Mouse (Mus musculus) kidney, adult 18-20 months (tissue): ENCODE results near the gene Tacc3.
A peak's percentile ranks its signal among the peaks of the same experiment; 100 is the strongest.

Experiments
- DNase-seq: peaks from one replicate; pipeline ENCODE4 v3.0.0; 2021

Tacc3 gene

DNA sequence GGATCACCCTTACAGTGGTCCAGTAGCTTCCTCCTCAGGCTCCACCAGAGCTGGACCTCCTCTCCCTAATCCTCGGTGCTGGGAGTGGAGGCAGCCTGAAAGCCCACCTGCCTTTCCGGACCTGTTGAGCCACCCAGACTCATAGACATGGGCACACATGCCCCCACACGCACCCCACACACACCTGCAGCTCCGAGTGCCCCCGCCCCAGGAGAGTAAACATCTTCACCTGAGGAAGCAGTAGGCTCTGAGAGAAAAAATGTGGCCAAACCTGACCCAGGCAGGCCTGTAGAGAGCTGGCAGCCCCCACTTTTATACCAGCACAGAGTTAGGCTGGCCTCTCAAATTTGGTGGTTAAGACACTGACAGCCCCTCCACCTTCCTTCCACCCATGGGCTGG, 38.5 kb downstream of the Tacc3 start:
- DNase-seq = no peak

- DNase-seq = no peak
Observed at GRCm38 (mm10) chr5:33697534-33697933, 39.6 kb downstream of the Tacc3 start.

- DNase-seq = no peak
Observed at GRCm38 (mm10) chr5:33697947-33698512, 40.1 kb downstream of the Tacc3 start.

DNA sequence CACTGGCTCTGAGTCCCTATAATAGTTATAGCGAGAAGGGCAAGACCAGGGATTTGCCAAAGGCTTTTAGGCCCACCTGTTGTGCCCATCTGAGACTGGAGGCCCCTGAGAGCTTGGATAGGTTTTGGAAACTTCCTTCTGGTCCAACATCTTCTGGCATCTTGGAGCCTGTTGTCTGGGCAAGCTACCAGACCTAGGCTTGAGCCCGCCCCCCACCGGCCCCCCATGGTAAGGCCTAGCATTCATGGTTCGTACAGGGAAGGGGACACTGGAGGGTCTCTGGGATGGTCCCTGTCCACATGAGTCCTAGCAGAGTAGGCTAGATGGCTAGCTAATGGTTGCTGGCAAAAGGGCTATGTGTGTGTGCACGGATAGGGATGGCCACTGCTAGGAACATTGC, 40.7 kb downstream of the Tacc3 start:
- DNase-seq = no peak

DNA sequence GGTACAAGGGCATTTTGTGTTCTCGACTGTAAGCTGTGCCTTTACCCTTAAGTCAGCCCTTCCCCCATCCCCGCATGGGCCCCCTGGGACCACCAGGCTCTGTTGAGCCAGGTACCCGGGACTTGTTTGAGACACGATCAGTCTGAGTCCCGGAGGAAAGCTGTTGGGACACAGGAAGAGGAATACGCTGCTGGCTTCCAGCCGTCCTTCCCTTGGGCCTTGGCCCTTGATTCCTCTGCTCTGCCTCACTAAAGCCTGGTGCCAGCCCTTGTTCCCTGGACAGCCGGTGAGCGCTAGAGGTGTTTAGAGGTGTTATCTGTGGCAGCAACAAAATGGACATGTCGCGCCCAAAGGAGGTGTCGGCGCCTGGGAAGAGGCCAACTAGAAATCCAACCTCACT, 42.1 kb downstream of the Tacc3 start:
- no peak for DNase-seq

GRCm38 (mm10) chr5:33701832-33702231, 43.9 kb downstream of the Tacc3 start:
- no peak for DNase-seq

- DNase-seq = no peak
Observed at GRCm38 (mm10) chr5:33703999-33704398, 46.1 kb downstream of the Tacc3 start.

DNA sequence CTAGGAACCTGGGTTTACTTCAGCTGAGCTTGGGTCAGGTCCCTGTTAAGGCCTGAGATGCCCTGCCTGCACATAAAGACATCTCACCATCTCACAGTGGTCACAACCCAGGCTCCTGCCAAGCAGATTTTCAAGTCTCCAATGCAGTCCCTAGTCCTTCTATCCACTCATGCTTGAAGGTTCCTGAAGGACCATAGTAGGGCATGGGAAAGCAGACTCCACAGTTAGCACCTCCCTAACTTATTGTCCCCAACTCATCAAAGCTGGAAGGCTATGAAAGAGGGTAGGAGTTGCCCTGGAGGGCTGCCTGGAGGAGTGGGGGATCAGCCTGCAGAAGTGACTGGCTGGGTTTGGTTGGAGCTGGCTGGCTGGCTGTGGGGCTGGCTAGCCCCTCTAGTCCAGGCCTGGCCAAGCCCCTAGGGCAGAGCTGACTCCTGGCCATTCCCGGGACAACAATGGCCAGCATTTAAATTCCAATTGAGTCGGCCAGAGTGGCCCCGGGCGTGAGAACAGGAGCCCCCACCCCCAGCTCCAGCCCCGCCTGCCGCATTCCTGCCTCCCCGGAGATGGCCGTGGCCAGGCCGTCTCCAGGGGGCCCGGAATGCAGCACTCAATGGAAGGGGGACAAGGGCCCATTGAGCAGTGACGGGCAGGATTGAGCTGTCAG, 47.1 kb downstream of the Tacc3 start:
- no peak for DNase-seq

- DNase-seq = no peak
Observed at GRCm38 (mm10) chr5:33705612-33706349, 47.9 kb downstream of the Tacc3 start.

DNA sequence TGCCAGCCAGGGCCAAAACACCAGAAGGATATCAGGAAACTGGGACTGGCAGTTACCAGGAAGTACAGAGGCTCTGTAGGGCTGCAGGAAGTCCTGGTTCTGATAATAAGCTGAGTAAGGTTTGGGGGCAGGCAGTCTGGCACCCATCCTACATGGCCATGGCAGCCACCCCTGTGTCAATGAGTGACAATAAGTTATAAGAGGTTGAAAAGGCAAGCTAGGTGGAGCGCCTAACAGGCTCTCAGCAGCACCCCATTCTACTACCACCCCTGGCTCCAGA, 48.4 kb downstream of the Tacc3 start:
- no peak for DNase-seq

GRCm38 (mm10) chr5:33707163-33707562, 49.2 kb downstream of the Tacc3 start:
- no peak for DNase-seq

DNA sequence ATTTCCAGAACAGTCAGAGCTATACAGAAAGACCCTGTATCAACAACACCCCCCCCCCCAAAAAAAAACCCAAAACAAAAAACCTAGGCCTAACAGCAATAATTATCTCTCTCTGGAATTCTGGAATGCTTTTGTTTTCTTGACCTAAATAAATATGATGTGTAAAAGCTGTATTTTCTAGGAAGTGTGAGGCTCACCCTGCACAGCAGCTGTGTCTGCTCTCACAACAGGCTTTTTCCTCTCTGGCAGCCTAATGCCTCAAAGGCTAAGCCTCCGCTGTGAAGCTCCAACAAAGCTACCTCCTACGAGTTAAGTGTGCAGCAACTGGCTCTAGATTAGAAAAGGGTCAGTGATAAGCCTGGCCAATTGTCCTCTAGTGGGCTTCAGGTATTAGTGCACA, 51.1 kb downstream of the Tacc3 start:
- DNase-seq = no peak

- DNase-seq = no peak
Observed at GRCm38 (mm10) chr5:33712550-33712949, 54.6 kb downstream of the Tacc3 start.

- no peak for DNase-seq
Observed at GRCm38 (mm10) chr5:33715182-33715581, 57.3 kb downstream of the Tacc3 start.

GRCm38 (mm10) chr5:33716467-33716866, 58.5 kb downstream of the Tacc3 start:
- no peak for DNase-seq

DNA sequence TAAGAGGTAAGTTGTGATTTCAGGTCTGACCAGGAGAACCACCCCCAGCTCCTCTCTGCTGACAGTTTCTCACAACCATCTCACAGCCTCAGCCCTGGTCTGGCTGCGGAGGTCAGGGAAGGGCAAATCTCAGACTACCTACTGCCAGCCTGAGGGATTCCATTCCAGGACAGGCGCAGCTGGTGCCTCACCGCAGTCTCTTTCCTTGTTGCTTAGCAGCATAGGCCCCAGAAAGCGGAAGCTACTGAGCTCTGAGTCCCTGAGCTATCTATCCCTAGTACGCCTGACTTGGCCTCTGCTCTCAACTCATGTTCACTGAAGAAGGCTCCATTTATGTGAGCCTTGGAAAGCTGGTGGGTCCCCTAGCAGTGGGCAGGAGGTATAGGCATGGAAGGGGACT, 60.5 kb downstream of the Tacc3 start:
- no peak for DNase-seq

DNA sequence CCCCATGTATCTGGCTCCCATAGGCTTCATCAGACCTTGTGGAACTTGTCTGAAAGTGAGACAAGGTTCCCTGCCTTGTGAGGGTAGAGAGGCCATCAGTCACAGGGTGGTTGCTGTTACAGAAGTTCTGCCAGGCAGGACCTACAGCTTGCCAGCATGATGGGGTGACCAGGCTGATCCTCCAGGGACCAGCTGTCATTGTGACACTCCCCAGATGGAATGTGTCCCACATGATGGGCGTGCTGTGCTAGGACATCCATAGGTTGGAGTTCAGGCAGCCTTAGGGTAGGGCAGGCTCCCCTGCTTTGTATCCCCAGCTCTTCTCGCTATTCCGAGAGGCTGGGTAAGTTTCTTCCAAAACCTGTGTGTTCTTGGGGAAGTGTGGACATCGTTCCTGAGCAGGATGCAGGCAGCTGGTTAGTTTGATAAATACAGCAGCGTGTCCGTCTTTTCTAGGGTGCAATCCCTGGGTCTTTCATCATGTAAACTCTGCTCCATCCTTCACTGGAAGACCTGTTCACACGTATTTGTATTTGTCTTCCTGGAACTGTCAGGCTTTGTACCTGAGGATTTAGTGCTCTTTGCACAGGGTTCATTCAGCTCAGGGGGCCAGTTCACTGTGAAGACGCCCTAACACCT, 63.0 kb downstream of the Tacc3 start:
- DNase-seq = no peak

GRCm38 (mm10) chr5:33721541-33722265, 63.8 kb downstream of the Tacc3 start, which contains the start of gene Fgfr3:
Fgfr3 (plus strand) TSS chr5:33721674.
- DNase-seq = peak; percentile 86

DNA sequence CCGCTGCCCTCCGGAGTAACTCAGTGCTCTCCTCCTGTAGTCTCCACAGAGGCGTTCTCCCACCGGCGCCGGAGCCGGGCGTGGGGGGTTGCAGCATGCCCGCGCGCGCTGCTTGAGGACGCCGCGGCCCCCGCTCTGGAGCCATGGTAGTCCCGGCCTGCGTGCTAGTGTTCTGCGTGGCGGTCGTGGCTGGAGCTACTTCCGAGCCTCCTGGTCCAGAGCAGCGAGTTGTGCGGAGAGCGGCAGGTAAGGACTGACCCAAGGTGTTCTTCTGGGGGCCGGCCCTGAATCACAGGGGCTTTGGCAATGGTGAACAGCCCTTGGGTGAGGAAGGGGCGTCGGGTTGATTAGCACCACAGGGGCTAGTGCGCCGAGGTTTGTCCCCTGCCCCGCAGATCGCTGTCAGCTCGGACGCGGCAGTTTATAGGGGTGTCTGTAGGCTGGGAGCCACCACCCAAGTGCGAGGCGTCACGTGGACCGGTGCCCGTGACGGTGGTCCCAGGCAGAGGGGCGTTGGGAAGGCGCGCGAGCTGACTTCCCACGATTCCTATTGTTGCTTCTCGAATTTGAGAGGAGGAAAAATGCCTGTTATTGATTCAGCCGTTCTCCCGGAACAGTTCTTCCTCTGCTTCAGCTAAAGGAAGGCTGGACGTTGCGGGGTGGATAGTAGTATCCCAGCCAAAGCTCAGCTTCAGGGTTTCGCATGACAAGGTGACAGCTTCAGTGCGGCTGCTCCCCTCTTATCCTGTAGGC, 64.5 kb downstream of the Tacc3 start:
- DNase-seq = no peak

GRCm38 (mm10) chr5:33723019-33723640, 65.2 kb downstream of the Tacc3 start:
- DNase-seq = peak; percentile 57

- peak; percentile 76 for DNase-seq
Observed at GRCm38 (mm10) chr5:33723641-33724465, 65.9 kb downstream of the Tacc3 start.
